Mouse (Mus musculus) bone marrow macrophage, adult 2 months (primary cell): ENCODE results near the gene Cfap97d1. TPM values are rescaled to one million over a fixed set of nuclear protein-coding genes. Genes with fewer than 3 reads are reported as not detected.

ENCODE experiments used
- H3K27ac ChIP-seq: 2 replicates; pipeline ENCODE4 v1.5.1; 2012; ENCODE audit warnings: low read depth, low read length; ENCODE audit not compliant: insufficient read depth
- H3K4me1 ChIP-seq: 2 replicates; pipeline ENCODE4 v1.6.1; 2012; ENCODE audit warnings: low read length; ENCODE audit not compliant: control insufficient read depth, insufficient read depth
- H3K4me3 ChIP-seq: 2 replicates; pipeline ENCODE4 v1.5.1; 2012; ENCODE audit warnings: mild to moderate bottlenecking, low read length, moderate library complexity; ENCODE audit not compliant: insufficient read depth
- CTCF ChIP-seq: IDR thresholded peaks from 2 replicates; pipeline ENCODE4 v1.5.1; 2012; ENCODE audit warnings: low read depth, mild to moderate bottlenecking, low read length, moderate library complexity
- POLR2A ChIP-seq: IDR thresholded peaks from 2 replicates; pipeline ENCODE4 v1.6.1; 2012; ENCODE audit warnings: mild to moderate bottlenecking, low read depth, low read length, borderline replicate concordance
- polyA plus RNA-seq: library from polyadenylated mRNA; stranded (reverse); fragments of >200 nt; gene quantifications from 2 replicates; pipeline ENCODE4 v1.2.4, GENCODE M21; 2012; ENCODE audit not compliant: missing spikeins, insufficient read depth, insufficient read length

Cfap97d1 gene
- polyA plus RNA-seq, 1 experiment: not detected

- Histone ChIP-seq H3K4me3 (no peak overlapping the region), H3K4me1 (no peaks in the 10 kb centered on the region), H3K27ac (no peak overlapping the region)
- TF ChIP-seq CTCF (no peak), POLR2A (no peak)
These were observed 37.1 kb downstream of the Cfap97d1 start for GRCm38 (mm10) chr11:102021196-102021595.

GRCm38 (mm10) chr11:102023406-102023805 lies 39.3 kb downstream of the Cfap97d1 start:
- H3K4me3 ChIP-seq: no peak overlapping the region
- H3K27ac ChIP-seq: no peak overlapping the region
- H3K4me1 ChIP-seq: no peaks in the 10 kb centered on the region
- TF ChIP-seq POLR2A: no peak
- TF ChIP-seq CTCF: no peak

- no peaks in the 10 kb centered on the region for H3K4me1 ChIP-seq
- TF ChIP-seq CTCF (no peak), POLR2A (no peak)
- H3K4me3 ChIP-seq: no peak overlapping the region
- no peak overlapping the region for H3K27ac ChIP-seq
These were observed 40.1 kb downstream of the Cfap97d1 start for GRCm38 (mm10) chr11:102024084-102024758.

GRCm38 (mm10) chr11:102024875-102025274 lies 40.8 kb downstream of the Cfap97d1 start:
- H3K27ac ChIP-seq: no peak overlapping the region
- H3K4me3 ChIP-seq: no peak overlapping the region
- TF ChIP-seq POLR2A: no peak
- no peaks in the 10 kb centered on the region for H3K4me1 ChIP-seq

GRCm38 (mm10) chr11:102025354-102025753 lies 41.3 kb downstream of the Cfap97d1 start:
- no peak for TF ChIP-seq POLR2A
- no peak for TF ChIP-seq CTCF
- Histone ChIP-seq H3K4me3 (no peak overlapping the region), H3K27ac (no peak overlapping the region), H3K4me1 (no peaks in the 10 kb centered on the region)

GRCm38 (mm10) chr11:102025991-102026660 lies 42.0 kb downstream of the Cfap97d1 start:
- no peak overlapping the region for H3K27ac ChIP-seq
- H3K4me1 ChIP-seq: no peaks in the 10 kb centered on the region
- TF ChIP-seq POLR2A (no peak), CTCF (no peak)
- peak overlapping the region; percentile 54 for H3K4me3 ChIP-seq

GRCm38 (mm10) chr11:102026694-102027360 lies 42.7 kb downstream of the Cfap97d1 start:
- TF ChIP-seq POLR2A: no peak
- no peak for TF ChIP-seq CTCF
- H3K4me3 ChIP-seq: peak overlapping the region; percentile 54

GRCm38 (mm10) chr11:102027361-102028017 lies 43.4 kb downstream of the Cfap97d1 start:
- Histone ChIP-seq H3K4me1 (no peaks in the 10 kb centered on the region), H3K27ac (no peak overlapping the region), H3K4me3 (peak overlapping the region; percentile 54)
- no peak for TF ChIP-seq POLR2A
- no peak for TF ChIP-seq CTCF

More at GRCm38 (mm10) chr11:102026694-102027360, 42.7 kb downstream of the Cfap97d1 start:
- no peaks in the 10 kb centered on the region for H3K4me1 ChIP-seq
- H3K27ac ChIP-seq: no peak overlapping the region

- no peak within 1 kb of the TSS for H3K4me3 ChIP-seq
- TF ChIP-seq CTCF (no peak), POLR2A (no peak)
- no peaks in the 10 kb centered on the region for H3K4me1 ChIP-seq
- no peak within 1 kb of the TSS for H3K27ac ChIP-seq
These were observed 44.2 kb downstream of the Cfap97d1 start, which contains the start of gene Mpp3 for GRCm38 (mm10) chr11:102028087-102028816. TSS of gene Mpp3 (minus strand) at chr11:102028461.
